Mouse (Mus musculus): Measurements from ENCODE around the gene Afmid. TPM values are rescaled to one million over a fixed set of nuclear protein-coding genes. Genes with fewer than 3 reads are reported as not detected.

Afmid gene
- total and polyA plus RNA-seq, 2 experiments from 2014 or later = 9.1 to 11.1 TPM

DNA sequence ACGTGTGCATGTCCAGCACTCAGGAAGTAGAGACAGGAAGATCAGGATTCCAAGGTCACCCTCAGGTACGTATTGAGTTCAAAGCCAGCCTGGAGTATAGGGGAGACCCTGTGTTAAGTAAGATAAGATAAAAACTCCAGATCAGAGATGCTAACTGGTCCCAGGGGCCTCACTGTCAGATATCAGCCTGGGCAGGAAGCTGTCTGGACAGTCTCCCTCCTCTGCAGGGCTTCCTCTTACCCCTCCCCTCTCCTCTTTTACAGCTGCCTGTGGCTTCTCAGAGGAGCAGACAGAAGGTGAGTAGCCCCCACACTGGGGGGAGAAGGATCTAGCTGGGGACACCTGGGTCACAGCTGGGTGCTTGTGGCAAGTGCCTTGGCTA, 27.6 kb upstream of the Afmid start:
- Histone ChIP-seq H3K4me1 (ENCODE audit: insufficient read depth, low read length) (no peaks in the 10 kb centered on the region), H3K27me3 (ENCODE audit: insufficient read depth, low read length) (no peaks in the 10 kb centered on the region), H3K9me3 (ENCODE audit: low read length) (no peaks in the 10 kb centered on the region), H3K9ac (replicated peaks; ENCODE audit: low read length, poor library complexity, severe bottlenecking) (no peak overlapping the region), H3K36me3 (ENCODE audit: insufficient read depth, low read length) (no peaks in the 10 kb centered on the region), H3K4me2 (ENCODE audit: low read depth, low read length, poor library complexity, severe bottlenecking) (no peak overlapping the region), H3K27ac (ENCODE audit: low read depth, low read length) (no peak overlapping the region), H3K4me3 (ENCODE audit: low read depth, low read length) (no peak overlapping the region)
- no peak for ATAC-seq (ENCODE audit: low FRiP score)
- 65% methylated on average over 2 of the region's 2 CpGs for WGBS
- DNase-seq (ENCODE audit: low spot score) = no peak
- TF ChIP-seq CTCF (IDR thresholded peaks at IDR 0.05) = no peak

DNA sequence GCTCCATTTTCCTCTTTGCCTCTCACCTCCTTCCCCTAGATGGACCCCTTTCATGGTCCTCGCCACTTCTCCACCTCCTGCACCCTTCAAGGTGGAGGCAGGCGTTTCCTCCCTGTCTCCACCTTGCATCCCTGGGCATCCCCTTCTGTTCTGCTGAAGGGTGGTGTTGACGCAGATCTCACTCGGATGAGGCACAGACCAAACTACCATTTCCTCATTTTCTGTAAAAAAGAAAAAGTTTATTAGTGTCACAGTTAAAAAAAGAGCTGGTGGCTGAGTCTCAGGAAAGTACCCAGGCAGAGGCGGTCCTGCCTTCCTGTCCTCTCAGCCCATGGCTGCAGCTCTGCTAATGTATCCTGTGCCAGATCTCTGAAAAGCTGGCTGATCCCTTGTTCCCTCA, 26.6 kb upstream of the Afmid start:
- Histone ChIP-seq H3K27ac (ENCODE audit: low read depth, low read length) (no peak overlapping the region), H3K27me3 (ENCODE audit: insufficient read depth, low read length) (no peaks in the 10 kb centered on the region), H3K9ac (replicated peaks; ENCODE audit: low read length, poor library complexity, severe bottlenecking) (no peak overlapping the region), H3K4me1 (ENCODE audit: insufficient read depth, low read length) (no peaks in the 10 kb centered on the region), H3K4me2 (ENCODE audit: low read depth, low read length, poor library complexity, severe bottlenecking) (no peak overlapping the region), H3K36me3 (ENCODE audit: insufficient read depth, low read length) (no peaks in the 10 kb centered on the region), H3K4me3 (ENCODE audit: low read depth, low read length) (no peak overlapping the region), H3K9me3 (ENCODE audit: low read length) (no peaks in the 10 kb centered on the region)
- no peak for DNase-seq (ENCODE audit: low spot score)
- WGBS = 76% methylated on average over 5 of the region's 5 CpGs
- no peak for TF ChIP-seq CTCF (IDR thresholded peaks at IDR 0.05)
- no peak for ATAC-seq (ENCODE audit: low FRiP score)

DNA sequence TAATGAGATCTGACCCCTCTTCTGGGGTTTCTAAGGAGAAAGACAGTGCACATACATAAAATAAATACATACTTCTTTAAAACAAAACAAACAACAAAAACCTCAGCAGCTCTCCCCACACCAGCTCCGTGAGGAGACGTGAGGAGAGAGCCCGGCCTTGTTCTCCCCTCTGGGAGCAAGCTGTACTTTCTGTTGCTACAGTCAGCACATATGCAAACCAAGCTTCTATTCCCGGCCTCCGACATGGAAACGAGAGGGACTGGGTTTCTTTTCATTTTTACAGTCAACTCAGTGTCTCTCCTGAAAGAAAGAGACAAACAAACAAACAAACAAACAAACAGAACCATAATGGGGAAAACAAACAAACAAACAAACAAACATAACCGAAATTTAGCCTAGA, 25.7 kb upstream of the Afmid start:
- H3K9me3 ChIP-seq (ENCODE audit: low read length) = no peaks in the 10 kb centered on the region
- H3K4me3 ChIP-seq (ENCODE audit: low read depth, low read length) = no peak overlapping the region
- ATAC-seq (ENCODE audit: low FRiP score) (no peak), DNase-seq (ENCODE audit: low spot score) (no peak)
- no peaks in the 10 kb centered on the region for H3K4me1 ChIP-seq (ENCODE audit: insufficient read depth, low read length)
- no peaks in the 10 kb centered on the region for H3K36me3 ChIP-seq (ENCODE audit: insufficient read depth, low read length)
- no peak overlapping the region for H3K27ac ChIP-seq (ENCODE audit: low read depth, low read length)
- no peaks in the 10 kb centered on the region for H3K27me3 ChIP-seq (ENCODE audit: insufficient read depth, low read length)
- 78% methylated on average over 7 of the region's 7 CpGs for WGBS
- no peak overlapping the region for H3K4me2 ChIP-seq (ENCODE audit: low read depth, low read length, poor library complexity, severe bottlenecking)
- no peak overlapping the region for H3K9ac ChIP-seq (replicated peaks; ENCODE audit: low read length, poor library complexity, severe bottlenecking)
- TF ChIP-seq CTCF (IDR thresholded peaks at IDR 0.05) = no peak

DNA sequence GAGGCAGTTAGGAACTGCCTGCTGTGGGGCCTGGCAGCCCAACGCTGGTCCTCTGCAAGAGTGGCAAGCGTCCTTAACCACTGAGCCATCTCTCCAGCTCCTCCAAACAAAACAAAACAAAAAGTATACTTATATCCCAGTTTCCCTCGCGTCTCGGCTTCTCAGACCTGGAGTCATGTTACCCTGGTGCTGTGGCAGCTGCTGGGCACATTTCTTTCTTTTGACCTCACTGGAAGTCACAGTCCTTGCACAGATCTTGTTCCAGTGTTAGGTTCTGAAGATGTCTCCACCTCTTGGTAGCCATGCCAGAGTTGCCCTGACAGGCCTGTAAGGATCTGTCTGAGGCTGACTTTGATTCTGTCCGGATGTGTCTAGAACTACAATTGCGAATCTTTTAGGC, 24.1 kb upstream of the Afmid start:
- no peaks in the 10 kb centered on the region for H3K4me1 ChIP-seq (ENCODE audit: insufficient read depth, low read length)
- 79% methylated on average over 7 of the region's 7 CpGs for WGBS
- no peak overlapping the region for H3K4me2 ChIP-seq (ENCODE audit: low read depth, low read length, poor library complexity, severe bottlenecking)
- no peak for TF ChIP-seq CTCF (IDR thresholded peaks at IDR 0.05)
- no peak overlapping the region for H3K9ac ChIP-seq (replicated peaks; ENCODE audit: low read length, poor library complexity, severe bottlenecking)
- no peak overlapping the region for H3K4me3 ChIP-seq (ENCODE audit: low read depth, low read length)
- ATAC-seq (ENCODE audit: low FRiP score) (no peak), DNase-seq (ENCODE audit: low spot score) (no peak)
- H3K27ac ChIP-seq (ENCODE audit: low read depth, low read length) = no peak overlapping the region
- H3K9me3 ChIP-seq (ENCODE audit: low read length) = no peaks in the 10 kb centered on the region
- H3K36me3 ChIP-seq (ENCODE audit: insufficient read depth, low read length) = no peaks in the 10 kb centered on the region
- no peaks in the 10 kb centered on the region for H3K27me3 ChIP-seq (ENCODE audit: insufficient read depth, low read length)

DNA sequence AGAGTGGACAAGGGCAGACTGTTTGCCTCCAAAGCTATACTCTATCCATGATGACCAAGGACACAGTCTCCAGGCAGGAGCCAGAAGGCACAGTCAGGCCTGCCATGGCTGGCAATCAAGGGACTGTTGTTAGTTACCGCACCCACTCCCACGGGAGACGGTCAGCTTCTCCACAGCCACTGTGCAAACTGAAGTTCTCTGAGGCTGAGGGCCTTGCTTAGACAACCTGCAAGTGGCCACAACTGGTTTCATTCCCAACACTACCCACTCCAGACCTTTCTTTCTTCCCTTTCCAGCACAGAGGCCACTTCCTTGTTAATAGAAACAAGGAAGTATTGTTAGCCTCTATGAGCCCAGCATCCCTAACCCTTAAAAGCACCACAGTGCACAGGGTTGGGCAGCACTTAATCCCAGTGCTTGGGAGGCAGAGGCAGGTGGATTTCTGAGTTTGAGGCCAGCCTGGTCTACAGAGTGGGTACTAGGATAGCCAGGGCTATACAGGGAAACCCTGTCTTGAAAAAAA, 22.5 kb upstream of the Afmid start:
- no peaks in the 10 kb centered on the region for H3K27me3 ChIP-seq (ENCODE audit: insufficient read depth, low read length)
- H3K4me3 ChIP-seq (ENCODE audit: low read depth, low read length) = no peak overlapping the region
- no peak overlapping the region for H3K4me2 ChIP-seq (ENCODE audit: low read depth, low read length, poor library complexity, severe bottlenecking)
- no peak for DNase-seq (ENCODE audit: low spot score)
- 98% methylated on average over 3 of the region's 3 CpGs for WGBS
- TF ChIP-seq CTCF (IDR thresholded peaks at IDR 0.05) = no peak
- no peak for ATAC-seq (ENCODE audit: low FRiP score)
- H3K4me1 ChIP-seq (ENCODE audit: insufficient read depth, low read length) = no peaks in the 10 kb centered on the region
- H3K9me3 ChIP-seq (ENCODE audit: low read length) = no peaks in the 10 kb centered on the region
- no peak overlapping the region for H3K27ac ChIP-seq (ENCODE audit: low read depth, low read length)
- no peak overlapping the region for H3K9ac ChIP-seq (replicated peaks; ENCODE audit: low read length, poor library complexity, severe bottlenecking)
- H3K36me3 ChIP-seq (ENCODE audit: insufficient read depth, low read length) = no peaks in the 10 kb centered on the region

DNA sequence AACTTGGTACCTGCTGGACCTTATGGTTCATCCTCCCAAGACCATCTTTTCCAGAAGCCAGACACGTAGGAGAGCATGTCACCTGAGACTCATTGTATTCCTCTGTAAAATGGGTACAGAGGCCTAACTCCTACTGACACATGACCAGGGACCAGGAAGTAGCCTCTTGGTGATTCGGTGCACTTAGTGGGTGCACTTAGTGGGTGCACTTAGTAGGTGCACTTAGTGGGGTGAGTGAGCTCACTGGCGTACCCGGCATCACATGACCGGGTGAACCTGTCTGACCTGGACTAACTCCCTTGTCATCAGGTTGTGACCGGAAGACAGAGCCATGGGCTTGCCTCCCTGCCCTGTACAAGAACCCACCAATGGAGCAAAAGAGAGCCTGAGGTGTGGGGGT, 18.9 kb upstream of the Afmid start:
- DNase-seq (ENCODE audit: low spot score) = no peak
- 91% methylated on average over 6 of the region's 6 CpGs for WGBS
- no peaks in the 10 kb centered on the region for H3K9me3 ChIP-seq (ENCODE audit: low read length)

More for the DNA sequence above, 18.9 kb upstream of the Afmid start:
- Histone ChIP-seq H3K9ac (replicated peaks; ENCODE audit: low read length, poor library complexity, severe bottlenecking) (no peak overlapping the region), H3K4me3 (ENCODE audit: low read depth, low read length) (no peak overlapping the region), H3K4me2 (ENCODE audit: low read depth, low read length, poor library complexity, severe bottlenecking) (no peak overlapping the region), H3K36me3 (ENCODE audit: insufficient read depth, low read length) (no peaks in the 10 kb centered on the region), H3K27me3 (ENCODE audit: insufficient read depth, low read length) (peaks cover 10% of the 10 kb centered on the region; the same call in 1 of the 2 replicates), H3K27ac (ENCODE audit: low read depth, low read length) (no peak overlapping the region), H3K4me1 (ENCODE audit: insufficient read depth, low read length) (no peaks in the 10 kb centered on the region)
- TF ChIP-seq CTCF (IDR thresholded peaks at IDR 0.05) = no peak
- ATAC-seq (ENCODE audit: low FRiP score) = no peak

Measured in midbrain, postnatal 0 days (tissue).